Mouse (Mus musculus): ENCODE measurements around the gene Paqr8.

The Paqr8 gene

DNA sequence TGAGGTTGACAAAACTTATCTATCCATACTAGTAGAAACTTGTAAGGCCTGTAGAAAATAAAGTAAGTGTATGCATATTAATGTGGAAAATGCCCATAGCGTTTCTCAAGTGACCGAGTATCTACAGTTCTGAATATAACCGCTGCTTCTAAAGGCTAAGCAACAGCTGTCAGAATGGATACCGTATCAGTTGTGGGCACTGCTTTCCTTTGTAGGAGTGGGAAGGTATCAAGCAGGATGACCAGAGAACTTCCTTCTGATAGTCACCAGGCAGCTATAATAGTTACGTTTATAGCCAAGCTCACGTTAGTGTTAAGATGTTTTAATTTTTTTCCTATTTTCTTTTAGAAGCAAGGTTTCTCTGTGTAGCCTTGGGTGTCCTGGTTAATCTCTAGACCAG, 83.0 kb downstream of the Paqr8 start:
- DNase-seq (ENCODE audit: low spot score in 2 of 2), result no peak

DNA sequence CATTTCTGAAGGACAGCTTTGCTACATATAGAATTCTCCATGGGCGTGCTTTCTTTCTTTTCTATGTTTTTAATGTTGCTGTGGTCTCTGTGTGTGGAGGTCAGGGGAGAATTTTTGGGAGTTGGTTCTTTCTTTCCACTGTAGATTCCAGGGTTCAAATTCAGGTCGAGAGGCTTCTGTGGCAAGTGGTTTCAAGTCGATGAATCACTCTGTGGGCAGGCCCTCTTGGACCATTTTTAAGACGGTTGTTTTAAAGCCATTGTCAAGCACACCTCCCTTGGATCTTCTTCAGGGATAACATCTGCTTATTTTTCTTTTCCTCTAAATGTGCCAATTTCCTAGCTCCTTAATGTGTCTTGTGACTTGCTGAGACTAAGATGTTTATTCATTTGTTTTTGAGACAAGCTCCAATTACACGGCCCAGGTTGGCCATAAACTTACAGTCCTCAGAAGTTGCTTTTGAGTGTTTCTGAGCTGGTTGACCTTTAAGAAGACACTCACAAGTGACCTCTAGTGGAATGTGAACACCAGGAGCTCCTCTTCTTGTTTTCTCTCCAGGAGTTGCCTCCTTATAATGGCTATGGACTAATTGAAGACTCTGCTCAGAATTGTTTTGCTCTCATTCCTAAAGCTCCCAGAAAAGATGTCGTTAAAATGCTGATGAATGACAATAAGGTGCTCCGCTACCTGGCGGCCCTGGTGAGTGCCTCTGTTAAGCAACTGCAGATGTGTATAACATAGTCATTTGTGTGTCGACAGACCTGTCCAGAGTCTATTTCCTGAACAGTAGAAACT, 84.1 kb downstream of the Paqr8 start:
- no peak for DNase-seq (ENCODE audit: low spot score in 2 of 2)

DNA sequence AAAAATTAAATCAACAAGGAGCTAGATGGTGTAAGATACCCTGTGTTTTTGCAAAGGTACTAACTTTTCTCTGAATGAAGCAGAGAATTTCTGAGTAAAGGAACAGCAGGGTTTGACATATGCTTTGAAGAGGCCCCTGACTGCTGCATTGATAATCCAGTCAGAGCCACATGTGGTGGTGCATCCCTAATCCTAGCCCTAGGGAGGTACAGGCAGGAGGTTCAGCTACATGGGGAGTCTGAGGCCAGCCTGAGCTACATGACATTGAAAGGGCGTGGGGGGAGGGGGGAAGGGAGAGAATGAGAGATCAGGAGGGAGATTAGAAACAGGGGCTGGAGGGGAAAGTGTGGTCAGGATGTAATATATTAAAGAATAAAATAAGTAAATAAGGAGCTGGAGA, 90.1 kb downstream of the Paqr8 start:
- DNase-seq (ENCODE audit: low spot score in 2 of 2), result no peak

DNA sequence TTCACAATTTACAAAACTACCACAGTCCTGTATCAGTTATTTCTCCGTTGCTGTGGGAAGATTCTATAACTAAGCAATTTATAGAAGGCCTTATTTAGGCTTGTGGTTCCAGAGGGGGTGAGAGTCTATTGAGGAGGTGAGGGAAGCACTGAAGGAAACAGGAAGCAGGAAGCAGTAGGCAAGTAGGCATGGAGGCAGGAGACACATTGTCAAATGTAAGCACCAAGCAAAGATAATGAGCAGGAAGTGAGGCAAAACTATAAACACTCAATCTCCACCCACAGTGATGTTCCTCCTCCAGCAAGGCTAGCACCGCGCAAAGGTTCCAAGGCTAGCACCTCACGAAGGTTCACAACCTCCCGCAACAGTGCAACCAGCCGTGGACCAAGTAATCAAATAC, 91.4 kb downstream of the Paqr8 start:
- no peak for DNase-seq (ENCODE audit: low spot score in 2 of 2)

DNA sequence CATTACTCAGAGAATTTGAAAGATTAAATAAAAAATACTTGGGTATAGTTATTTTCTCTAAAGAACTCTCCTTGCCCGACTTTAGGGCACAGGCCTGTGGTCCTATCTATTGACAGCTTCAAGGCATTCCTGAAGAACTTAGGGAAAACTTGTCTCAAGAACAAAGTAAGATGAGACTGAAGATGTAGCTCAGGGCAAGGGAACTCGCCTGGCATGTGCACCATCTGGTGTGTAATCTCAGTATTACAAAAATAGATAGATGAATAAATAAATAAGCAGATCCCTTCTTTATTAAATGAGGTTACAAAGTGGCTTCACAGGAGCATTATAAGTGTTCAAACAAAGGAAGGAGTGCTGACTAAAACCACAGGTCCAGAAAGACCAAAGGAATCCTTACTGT, 93.7 kb downstream of the Paqr8 start:
- no peak for DNase-seq (ENCODE audit: low spot score in 2 of 2)

DNA sequence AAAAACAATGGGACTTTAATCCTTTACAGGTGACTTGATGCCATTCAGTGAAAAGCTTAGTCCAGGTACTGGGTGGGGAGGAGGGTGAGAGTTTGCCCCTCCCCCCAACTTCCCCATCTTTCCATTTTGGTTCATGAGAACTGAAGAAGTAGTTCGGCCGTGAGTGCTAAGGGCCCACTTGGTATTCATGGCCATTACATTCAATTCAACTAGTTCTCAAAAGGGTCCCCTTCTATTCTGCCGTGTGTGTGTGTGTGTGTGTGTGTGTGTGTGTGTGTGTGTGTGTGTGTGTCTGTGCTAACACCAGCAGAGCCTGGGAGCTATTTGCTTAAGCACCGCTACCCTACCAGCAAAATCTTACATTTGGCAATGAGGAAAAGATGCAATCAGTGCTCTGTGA, 94.2 kb downstream of the Paqr8 start:
- DNase-seq (ENCODE audit: low spot score in 2 of 2), result no peak

DNA sequence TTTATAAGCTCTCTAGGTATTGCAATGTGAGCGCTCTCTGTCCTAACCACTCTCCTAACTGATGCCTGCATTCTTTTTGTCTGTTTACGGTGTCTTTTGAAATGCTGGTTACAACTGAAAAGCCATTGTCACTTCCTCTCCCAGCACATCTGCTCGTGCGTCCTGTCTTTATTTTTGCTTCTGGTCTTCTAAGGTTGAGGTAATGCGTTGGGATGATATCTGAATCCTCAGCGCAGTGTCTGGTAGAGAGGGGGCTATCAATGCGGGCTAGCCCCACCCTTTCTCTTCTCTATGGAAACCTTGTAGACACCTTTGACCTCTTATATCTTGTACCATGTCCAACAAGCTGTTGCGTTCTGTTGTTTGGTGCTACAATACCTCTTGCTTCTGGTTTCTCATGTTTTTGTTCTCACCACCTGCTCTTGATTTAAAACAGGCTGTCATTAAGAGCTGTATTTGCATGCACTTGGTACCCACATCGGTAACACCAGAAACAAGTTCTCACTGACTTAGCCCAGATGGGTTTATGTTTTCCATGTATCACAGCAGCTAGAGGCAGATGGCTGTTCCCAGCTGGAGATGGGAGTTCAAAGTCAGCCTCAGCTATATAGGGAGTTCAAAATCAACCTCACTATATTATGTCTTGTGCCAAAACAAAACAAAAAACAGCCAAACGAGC, 96.1 kb downstream of the Paqr8 start:
- no peak for DNase-seq (ENCODE audit: low spot score in 2 of 2)
